Mouse (Mus musculus): ENCODE measurements around the gene Magix.

GRCm38 (mm10) chrX:7658785-7659589, 22.1 kb downstream of the Magix start:
- TF ChIP-seq POLR2A (IDR thresholded peaks at IDR 0.05; ENCODE audit: borderline replicate concordance, insufficient read depth, low read length) (no peak), CTCF (IDR thresholded peaks at IDR 0.05; ENCODE audit: borderline replicate concordance, insufficient read depth, low read depth, low read length) (no peak)
